Mouse (Mus musculus): Measurements from ENCODE around the gene Vgll4.
"Not testable (repeated sequence)": the region's sequence is repeated elsewhere in the genome, so short reads cannot be mapped to it uniquely, and the experiment has no call there.

The Vgll4 gene

GRCm38 (mm10) chr6:114944456-114945438, 25.0 kb downstream of the Vgll4 start:
- no peak for DNase-seq (ENCODE audit: low read depth in 1 of 2, low spot score in 2 of 2)

- DNase-seq (ENCODE audit: low read depth in 1 of 2, low spot score in 2 of 2): no peak
Observed at GRCm38 (mm10) chr6:114941201-114941849, 28.5 kb downstream of the Vgll4 start.

- no peak for DNase-seq (ENCODE audit: low read depth in 1 of 2, low spot score in 2 of 2)
Observed at GRCm38 (mm10) chr6:114939666-114940065, 30.1 kb downstream of the Vgll4 start.

GRCm38 (mm10) chr6:114936941-114937313, 32.9 kb downstream of the Vgll4 start:
- no peak for DNase-seq (ENCODE audit: low read depth in 1 of 2, low spot score in 2 of 2)

GRCm38 (mm10) chr6:114936297-114936940, 33.4 kb downstream of the Vgll4 start:
- DNase-seq (ENCODE audit: low read depth in 1 of 2, low spot score in 2 of 2): no peak

- DNase-seq (ENCODE audit: low read depth in 1 of 2, low spot score in 2 of 2): no peak
Observed at GRCm38 (mm10) chr6:114935362-114935761, 34.4 kb downstream of the Vgll4 start.

- no peak for DNase-seq (ENCODE audit: low read depth in 1 of 2, low spot score in 2 of 2)
Observed at GRCm38 (mm10) chr6:114934045-114934444, 35.7 kb downstream of the Vgll4 start.

- DNase-seq (ENCODE audit: low read depth in 1 of 2, low spot score in 2 of 2): no peak
Observed at GRCm38 (mm10) chr6:114932991-114933392, 36.8 kb downstream of the Vgll4 start.

GRCm38 (mm10) chr6:114932116-114932500, 37.7 kb downstream of the Vgll4 start:
- DNase-seq (ENCODE audit: low read depth in 1 of 2, low spot score in 2 of 2): no peak

- no peak for DNase-seq (ENCODE audit: low read depth in 1 of 2, low spot score in 2 of 2)
Observed at GRCm38 (mm10) chr6:114931212-114932115, 38.3 kb downstream of the Vgll4 start.

GRCm38 (mm10) chr6:114930646-114931045, 39.1 kb downstream of the Vgll4 start:
- no peak for DNase-seq (ENCODE audit: low read depth in 1 of 2, low spot score in 2 of 2)

- no peak for DNase-seq (ENCODE audit: low read depth in 1 of 2, low spot score in 2 of 2)
Observed at GRCm38 (mm10) chr6:114930038-114930591, 39.7 kb downstream of the Vgll4 start.

GRCm38 (mm10) chr6:114929346-114929745, 40.4 kb downstream of the Vgll4 start:
- no peak for DNase-seq (ENCODE audit: low read depth in 1 of 2, low spot score in 2 of 2)

GRCm38 (mm10) chr6:114928462-114928861, 41.3 kb downstream of the Vgll4 start:
- peak in 1 of 2 experiments; percentile 45 for DNase-seq (ENCODE audit: low read depth in 1 of 2, low spot score in 2 of 2)

GRCm38 (mm10) chr6:114927400-114927799, 42.4 kb downstream of the Vgll4 start:
- DNase-seq (ENCODE audit: low read depth in 1 of 2, low spot score in 2 of 2): no peak

- DNase-seq (ENCODE audit: low read depth in 1 of 2, low spot score in 2 of 2): peak in 1 of 2 experiments; percentile 47
Observed at GRCm38 (mm10) chr6:114926369-114927157, 43.2 kb downstream of the Vgll4 start.

GRCm38 (mm10) chr6:114925196-114925595, 44.6 kb downstream of the Vgll4 start:
- DNase-seq (ENCODE audit: low read depth in 1 of 2, low spot score in 2 of 2): no peak

GRCm38 (mm10) chr6:114922355-114923096, 47.3 kb downstream of the Vgll4 start:
- not testable (repeated sequence) for DNase-seq (ENCODE audit: low read depth in 1 of 2, low spot score in 2 of 2)

Data from monocyte, adult 2 months (primary cell).